Mouse (Mus musculus): ENCODE measurements around the gene Kcnj6. TPM values are rescaled to one million over a fixed set of nuclear protein-coding genes. Genes with fewer than 3 reads are reported as not detected.

The Kcnj6 gene
- not detected for total RNA-seq (2023)

DNA sequence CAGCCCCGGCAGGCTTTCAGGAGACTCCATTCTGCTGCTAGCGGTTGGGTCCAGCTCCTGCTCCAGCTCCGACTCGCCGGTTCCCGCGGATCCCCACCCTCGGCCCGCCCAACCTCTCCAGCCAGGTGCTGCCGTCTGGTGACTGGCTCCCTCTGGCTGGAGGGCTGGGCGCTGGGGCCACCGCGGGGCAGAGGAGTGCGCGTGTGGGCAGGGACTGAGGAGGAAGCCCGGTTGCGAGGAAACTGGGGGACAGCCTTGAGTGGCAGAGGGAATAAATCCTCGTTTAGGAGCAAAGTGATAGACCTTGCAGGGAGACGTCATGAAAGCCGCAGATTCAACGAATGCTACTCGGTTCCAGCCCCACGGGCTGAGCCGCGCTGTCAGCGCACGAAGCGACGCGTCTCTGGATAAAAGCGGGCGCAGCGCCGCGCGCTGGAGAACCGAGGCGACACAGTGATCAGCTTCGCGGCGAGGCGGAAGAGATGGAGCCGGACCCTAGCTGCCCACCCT is at the start of gene Kcnj6:
Kcnj6 (minus strand) TSS at position 362 of the 510 bp plus-strand sequence.

Measured in CD4-positive naive resting alpha-beta T cell, adult 57 days (primary cell).